Mouse (Mus musculus) c-Kit-negative CD71-positive TER-119-positive erythroid progenitor cells, embryonic 14.5 days (primary cell): ENCODE measurements around the gene Smg6.

Experiments
- DNase-seq: peaks from one replicate; pipeline ENCODE4 v3.0.0-alpha.2; 2013; ENCODE audit warnings: low read depth, low spot score

The Smg6 gene

GRCm38 (mm10) chr11:75047736-75048407 lies 122.2 kb downstream of the Smg6 start:
- no peak for DNase-seq

- DNase-seq, result no peak
These were observed 123.5 kb downstream of the Smg6 start for GRCm38 (mm10) chr11:75049146-75049545.

DNA sequence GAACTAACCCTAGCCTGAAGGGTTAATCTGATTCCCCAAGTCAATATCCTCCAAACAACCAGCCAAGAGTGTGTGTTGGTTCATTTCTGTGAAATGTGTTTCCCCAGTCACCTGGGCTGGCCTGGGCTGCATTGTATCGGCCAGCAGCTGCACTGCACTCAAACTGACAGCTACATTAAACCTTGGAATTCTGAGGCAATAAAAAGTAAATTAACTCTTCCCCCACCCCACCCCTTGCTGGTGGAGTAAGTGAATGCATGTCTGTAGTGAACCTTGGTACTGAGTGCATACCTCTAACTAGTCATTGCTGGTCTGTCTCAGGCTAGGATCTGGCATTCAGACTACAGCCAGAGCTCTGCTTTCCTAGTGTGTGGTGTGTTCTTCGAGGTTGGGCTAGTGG lies 124.2 kb downstream of the Smg6 start:
- DNase-seq, result no peak

GRCm38 (mm10) chr11:75051239-75051638 lies 125.6 kb downstream of the Smg6 start:
- no peak for DNase-seq

- DNase-seq, result no peak
These were observed 126.3 kb downstream of the Smg6 start for GRCm38 (mm10) chr11:75051712-75052550.

- DNase-seq, result no peak
These were observed 127.4 kb downstream of the Smg6 start for GRCm38 (mm10) chr11:75053020-75053419.

- DNase-seq, result no peak
These were observed 128.1 kb downstream of the Smg6 start for GRCm38 (mm10) chr11:75053722-75054121.

- no peak for DNase-seq
These were observed 128.7 kb downstream of the Smg6 start for GRCm38 (mm10) chr11:75054184-75054877.

- no peak for DNase-seq
These were observed 129.2 kb downstream of the Smg6 start for GRCm38 (mm10) chr11:75054878-75055214.

DNA sequence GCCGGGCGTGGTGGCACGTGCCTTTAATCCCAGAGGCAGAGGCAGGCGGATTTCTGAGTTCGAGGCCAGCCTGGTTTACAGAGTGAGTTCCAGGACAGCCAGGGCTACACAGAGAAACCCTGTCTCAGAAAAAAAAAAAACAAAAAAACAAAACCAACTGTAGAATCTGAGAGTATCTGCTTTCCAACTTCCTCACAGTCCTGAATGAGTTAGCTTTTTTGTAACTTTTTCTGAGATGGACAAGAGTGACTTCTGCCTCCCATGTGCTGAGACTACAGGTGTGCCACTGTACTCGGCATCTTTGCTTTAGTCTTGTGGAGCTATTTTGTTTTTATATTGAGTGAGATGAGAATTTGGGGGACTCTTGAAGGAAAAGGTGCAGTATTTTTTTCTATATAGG lies 137.0 kb downstream of the Smg6 start:
- no peak for DNase-seq

- DNase-seq, result no peak
These were observed 138.6 kb downstream of the Smg6 start for GRCm38 (mm10) chr11:75064266-75064665.

GRCm38 (mm10) chr11:75071352-75071751 lies 145.7 kb downstream of the Smg6 start:
- DNase-seq, result no peak

GRCm38 (mm10) chr11:75072932-75073625 lies 147.5 kb downstream of the Smg6 start:
- no peak for DNase-seq

- DNase-seq, result no peak
These were observed 148.1 kb downstream of the Smg6 start for GRCm38 (mm10) chr11:75073696-75074095.

DNA sequence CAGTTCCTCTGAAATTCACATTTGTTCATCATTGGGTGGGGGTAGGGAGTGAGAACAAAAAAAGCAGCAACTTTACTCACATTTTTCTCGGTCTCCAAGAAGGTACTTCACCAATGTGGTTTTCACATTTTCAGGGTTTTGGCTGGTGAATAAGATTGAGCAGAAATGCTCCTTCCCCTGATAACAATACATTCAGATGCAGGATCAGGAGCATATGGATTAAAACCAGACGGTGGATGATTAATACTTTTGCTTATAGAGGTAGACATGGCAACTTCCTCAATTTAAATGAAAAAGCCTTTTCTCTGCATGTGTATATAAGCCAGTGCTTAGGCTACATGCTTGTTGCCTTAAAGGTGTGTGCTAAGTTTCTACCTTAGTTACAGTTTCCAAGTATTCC lies 148.9 kb downstream of the Smg6 start:
- DNase-seq, result no peak

DNA sequence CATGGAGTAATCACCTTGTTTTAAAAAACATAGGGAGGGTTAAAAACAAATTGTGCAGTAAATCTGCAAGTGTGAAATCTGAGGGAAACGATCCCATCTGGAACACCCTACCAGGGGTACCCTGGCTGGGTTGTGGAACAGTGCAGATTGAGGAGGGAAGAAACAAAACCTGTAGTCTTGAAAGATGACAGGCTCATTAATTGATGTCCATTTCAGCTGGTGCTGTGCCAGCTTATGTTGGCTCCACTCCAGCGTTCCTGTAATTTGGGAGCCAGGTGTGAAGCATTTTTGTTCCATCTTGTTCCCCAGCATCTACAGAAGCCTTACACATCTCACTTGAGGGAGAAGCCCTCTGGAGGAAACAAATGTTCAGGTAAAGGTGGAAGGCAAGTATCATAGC lies 153.0 kb downstream of the Smg6 start:
- DNase-seq, result no peak

- DNase-seq, result no peak
These were observed 157.4 kb downstream of the Smg6 start for GRCm38 (mm10) chr11:75083031-75083430.

GRCm38 (mm10) chr11:75092159-75092558 lies 166.5 kb downstream of the Smg6 start:
- DNase-seq, result no peak

- DNase-seq, result no peak
These were observed 167.0 kb downstream of the Smg6 start for GRCm38 (mm10) chr11:75092656-75093055.

GRCm38 (mm10) chr11:75094759-75095158 lies 169.1 kb downstream of the Smg6 start:
- no peak for DNase-seq

GRCm38 (mm10) chr11:75102763-75103339 lies 177.2 kb downstream of the Smg6 start:
- no peak for DNase-seq

- DNase-seq, result no peak
These were observed 181.0 kb downstream of the Smg6 start for GRCm38 (mm10) chr11:75106614-75107013.
